Mouse (Mus musculus) embryonic fibroblast, embryonic 13.5 days (primary cell): ENCODE data around the gene Tln2.

Source experiments
- CTCF ChIP-seq: IDR thresholded peaks from 2 replicates; pipeline ENCODE4 v1.5.1; 2011; ENCODE audit warnings: mild to moderate bottlenecking, control low read depth, low read length, moderate library complexity, borderline replicate concordance; ENCODE audit not compliant: insufficient read depth
- POLR2A ChIP-seq: IDR thresholded peaks from 2 replicates; pipeline ENCODE4 v1.6.1; 2011; ENCODE audit warnings: low read depth, mild to moderate bottlenecking, control low read depth, low read length, moderate library complexity

GRCm38 (mm10) chr9:67328451-67328850 is 231.1 kb downstream of the Tln2 start:
- no peak for TF ChIP-seq POLR2A
- no peak for TF ChIP-seq CTCF
